Mouse (Mus musculus): ENCODE measurements around the gene Hmgcll1. TPM values are rescaled to one million over a fixed set of nuclear protein-coding genes. Genes with fewer than 3 reads are reported as not detected.
A peak's percentile ranks its signal among the peaks of the same experiment; 100 is the strongest.

Hmgcll1 gene
- polyA plus RNA-seq (2015; fragmentation: Nextera tagmentation; extraction: Ambion mirVana), result 2.4 and 3.2 TPM in 2 replicates

GRCm38 (mm10) chr9:76014631-76015531 lies at the start of gene Hmgcll1:
Gene Hmgcll1, plus strand, starts transcription at chr9:76014855.
- H3K4me2 ChIP-seq (replicated peaks), result peak within 1 kb of the TSS; percentile 88
- no peaks in the 10 kb centered on the region for H3K9me3 ChIP-seq (replicated peaks)
- 4% methylated on average over 40 of the region's 40 CpGs for WGBS
- H3K27ac ChIP-seq (replicated peaks), result peak within 1 kb of the TSS; percentile 39
- ATAC-seq (ENCODE audit: insufficient number of reproducible peaks, low FRiP score, low TSS enrichment, low read depth), result peak; percentile 73
- peak within 1 kb of the TSS; percentile 52 for H3K4me3 ChIP-seq (replicated peaks)
- H3K27me3 ChIP-seq, result no peaks in the 10 kb centered on the region
- H3K9ac ChIP-seq, result peak within 1 kb of the TSS; percentile 31; the same call in 1 of the 2 replicates
- peaks cover 10% of the 10 kb centered on the region; the same call in 1 of the 2 replicates for H3K4me1 ChIP-seq
- no peaks in the 10 kb centered on the region for H3K36me3 ChIP-seq

GRCm38 (mm10) chr9:75980097-75980496 lies 34.6 kb upstream of the Hmgcll1 start:
- Histone ChIP-seq H3K4me2 (replicated peaks) (no peak overlapping the region), H3K9me3 (replicated peaks) (no peaks in the 10 kb centered on the region), H3K4me1 (no peaks in the 10 kb centered on the region), H3K27me3 (no peaks in the 10 kb centered on the region), H3K36me3 (no peaks in the 10 kb centered on the region), H3K4me3 (replicated peaks) (no peak overlapping the region), H3K27ac (replicated peaks) (no peak overlapping the region), H3K9ac (no peak overlapping the region)
- no peak for ATAC-seq (ENCODE audit: insufficient number of reproducible peaks, low FRiP score, low TSS enrichment, low read depth)
- WGBS, result 64% methylated on average over 1 of the region's 1 CpGs

- no peak overlapping the region for H3K4me2 ChIP-seq (replicated peaks)
These were observed 33.5 kb upstream of the Hmgcll1 start for GRCm38 (mm10) chr9:75981139-75981538.

GRCm38 (mm10) chr9:75989491-75989890 lies 25.2 kb upstream of the Hmgcll1 start:
- Histone ChIP-seq H3K27me3 (no peaks in the 10 kb centered on the region), H3K9me3 (replicated peaks) (no peaks in the 10 kb centered on the region), H3K4me1 (no peaks in the 10 kb centered on the region), H3K4me3 (replicated peaks) (no peak overlapping the region), H3K9ac (no peak overlapping the region), H3K27ac (replicated peaks) (no peak overlapping the region), H3K36me3 (no peaks in the 10 kb centered on the region), H3K4me2 (replicated peaks) (no peak overlapping the region)
- ATAC-seq (ENCODE audit: insufficient number of reproducible peaks, low FRiP score, low TSS enrichment, low read depth), result no peak
- 67% methylated on average over 4 of the region's 4 CpGs for WGBS

More at GRCm38 (mm10) chr9:75981139-75981538, 33.5 kb upstream of the Hmgcll1 start:
- Histone ChIP-seq H3K4me1 (no peaks in the 10 kb centered on the region), H3K36me3 (no peaks in the 10 kb centered on the region), H3K9me3 (replicated peaks) (no peaks in the 10 kb centered on the region), H3K4me3 (replicated peaks) (no peak overlapping the region), H3K27me3 (no peaks in the 10 kb centered on the region), H3K9ac (no peak overlapping the region), H3K27ac (replicated peaks) (no peak overlapping the region)
- WGBS, result 74% methylated on average over 1 of the region's 1 CpGs
- ATAC-seq (ENCODE audit: insufficient number of reproducible peaks, low FRiP score, low TSS enrichment, low read depth), result no peak

- Histone ChIP-seq H3K27ac (replicated peaks) (no peak overlapping the region), H3K4me2 (replicated peaks) (no peak overlapping the region), H3K27me3 (no peaks in the 10 kb centered on the region), H3K9ac (no peak overlapping the region), H3K36me3 (no peaks in the 10 kb centered on the region), H3K4me3 (replicated peaks) (no peak overlapping the region), H3K4me1 (no peaks in the 10 kb centered on the region), H3K9me3 (replicated peaks) (no peaks in the 10 kb centered on the region)
- 41% methylated on average over 2 of the region's 2 CpGs for WGBS
- ATAC-seq (ENCODE audit: insufficient number of reproducible peaks, low FRiP score, low TSS enrichment, low read depth), result no peak
These were observed 15.8 kb upstream of the Hmgcll1 start for GRCm38 (mm10) chr9:75998791-75999350.

- Histone ChIP-seq H3K9me3 (replicated peaks) (no peaks in the 10 kb centered on the region), H3K4me3 (replicated peaks) (no peak overlapping the region), H3K27me3 (no peaks in the 10 kb centered on the region), H3K4me1 (no peaks in the 10 kb centered on the region), H3K27ac (replicated peaks) (no peak overlapping the region), H3K9ac (no peak overlapping the region), H3K36me3 (no peaks in the 10 kb centered on the region), H3K4me2 (replicated peaks) (no peak overlapping the region)
- 53% methylated on average over 10 of the region's 10 CpGs for WGBS
- ATAC-seq (ENCODE audit: insufficient number of reproducible peaks, low FRiP score, low TSS enrichment, low read depth), result no peak
These were observed 13.5 kb upstream of the Hmgcll1 start for GRCm38 (mm10) chr9:76000876-76001858.

GRCm38 (mm10) chr9:76003066-76003465 lies 11.6 kb upstream of the Hmgcll1 start:
- ATAC-seq (ENCODE audit: insufficient number of reproducible peaks, low FRiP score, low TSS enrichment, low read depth), result no peak
- no peak overlapping the region for H3K9ac ChIP-seq
- WGBS, result 64% methylated on average over 3 of the region's 3 CpGs
- no peak overlapping the region for H3K4me2 ChIP-seq (replicated peaks)
- H3K9me3 ChIP-seq (replicated peaks), result no peaks in the 10 kb centered on the region
- no peaks in the 10 kb centered on the region for H3K4me1 ChIP-seq
- H3K27ac ChIP-seq (replicated peaks), result no peak overlapping the region
- no peaks in the 10 kb centered on the region for H3K36me3 ChIP-seq
- H3K27me3 ChIP-seq, result no peaks in the 10 kb centered on the region
- no peak overlapping the region for H3K4me3 ChIP-seq (replicated peaks)

- Histone ChIP-seq H3K4me3 (replicated peaks) (no peak overlapping the region), H3K27me3 (no peaks in the 10 kb centered on the region), H3K9ac (no peak overlapping the region), H3K4me1 (no peaks in the 10 kb centered on the region), H3K4me2 (replicated peaks) (no peak overlapping the region), H3K9me3 (replicated peaks) (no peaks in the 10 kb centered on the region), H3K27ac (replicated peaks) (no peak overlapping the region), H3K36me3 (no peaks in the 10 kb centered on the region)
- 58% methylated on average over 6 of the region's 6 CpGs for WGBS
- ATAC-seq (ENCODE audit: insufficient number of reproducible peaks, low FRiP score, low TSS enrichment, low read depth), result no peak
These were observed 11.0 kb upstream of the Hmgcll1 start for GRCm38 (mm10) chr9:76003637-76004036.

- 24% methylated on average over 6 of the region's 6 CpGs for WGBS
- no peaks in the 10 kb centered on the region for H3K9me3 ChIP-seq (replicated peaks)
- H3K27ac ChIP-seq (replicated peaks), result no peak overlapping the region
- H3K9ac ChIP-seq, result no peak overlapping the region
- no peak overlapping the region for H3K4me2 ChIP-seq (replicated peaks)
- H3K27me3 ChIP-seq, result no peaks in the 10 kb centered on the region
- no peaks in the 10 kb centered on the region for H3K4me1 ChIP-seq
- ATAC-seq (ENCODE audit: insufficient number of reproducible peaks, low FRiP score, low TSS enrichment, low read depth), result no peak
- no peaks in the 10 kb centered on the region for H3K36me3 ChIP-seq
- no peak overlapping the region for H3K4me3 ChIP-seq (replicated peaks)
These were observed 7.2 kb upstream of the Hmgcll1 start for GRCm38 (mm10) chr9:76007342-76007970.

- Histone ChIP-seq H3K36me3 (no peaks in the 10 kb centered on the region), H3K4me3 (replicated peaks) (no peak overlapping the region), H3K9me3 (replicated peaks) (no peaks in the 10 kb centered on the region), H3K4me2 (replicated peaks) (no peak overlapping the region), H3K27ac (replicated peaks) (no peak overlapping the region), H3K4me1 (peaks cover 10% of the 10 kb centered on the region; the same call in 1 of the 2 replicates), H3K9ac (no peak overlapping the region), H3K27me3 (no peaks in the 10 kb centered on the region)
- WGBS, result 86% methylated on average over 6 of the region's 6 CpGs
- no peak for ATAC-seq (ENCODE audit: insufficient number of reproducible peaks, low FRiP score, low TSS enrichment, low read depth)
These were observed 866 bp upstream of the Hmgcll1 start for GRCm38 (mm10) chr9:76013789-76014188.

All from embryonic facial prominence, embryonic 15.5 days (tissue).